Mouse (Mus musculus): ENCODE data around the gene Mfsd4b1. TPM values are rescaled to one million over a fixed set of nuclear protein-coding genes. Genes with fewer than 3 reads are reported as not detected.

Gene Mfsd4b1
- total and polyA plus RNA-seq, 3 experiments, result not detected

DNA sequence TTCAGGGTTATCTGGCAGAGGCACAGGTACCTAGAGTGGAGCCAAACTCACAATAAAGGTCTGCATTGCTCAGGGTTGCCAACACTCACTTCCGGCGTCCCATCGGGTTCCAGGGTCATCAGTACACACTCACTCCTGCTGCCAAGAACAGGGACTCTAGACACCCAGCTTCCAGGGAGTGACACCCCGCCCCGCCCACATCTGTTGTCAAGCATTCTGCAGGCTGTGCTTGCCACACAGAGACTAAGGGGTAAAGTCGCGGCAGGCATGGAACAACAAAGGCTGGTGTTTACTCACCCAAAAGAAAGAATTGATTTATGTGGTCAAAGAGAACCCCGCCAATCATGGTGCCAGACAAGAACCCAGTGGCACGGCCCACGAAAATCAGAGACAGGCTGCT is 18.1 kb downstream of the Mfsd4b1 start:
- H3K4me1 ChIP-seq (ENCODE audit: control insufficient read depth in 1 of 2, insufficient read depth in 2 of 2, low read length in 2 of 2), result no peaks in the 10 kb centered on the region
- H3K4me3 ChIP-seq (ENCODE audit: control insufficient read depth in 1 of 2, insufficient read depth in 1 of 2, low read depth in 2 of 2, low read length in 2 of 2), result no peak overlapping the region

DNA sequence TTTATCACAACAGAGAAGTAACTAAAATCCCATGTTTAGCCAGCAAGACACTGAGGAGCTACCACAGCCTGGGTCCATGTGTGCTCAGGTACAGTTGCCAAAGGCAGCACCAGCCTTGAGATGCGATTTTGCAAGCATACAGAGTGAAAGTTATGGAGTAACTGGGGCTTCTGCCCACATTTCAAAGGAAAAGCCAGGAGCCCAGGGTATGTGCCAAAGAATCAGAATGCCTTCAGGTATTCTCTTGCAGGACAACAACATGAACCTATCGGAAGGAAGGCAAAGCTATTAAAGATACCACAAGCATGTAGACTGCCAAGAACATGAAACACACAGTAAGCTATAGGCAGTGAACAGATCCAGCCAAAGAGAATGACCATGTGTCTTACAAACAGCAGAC is 24.3 kb downstream of the Mfsd4b1 start:
- H3K27me3 ChIP-seq (ENCODE audit: control insufficient read depth in 1 of 2, insufficient read depth in 2 of 2, low read length in 2 of 2), result no peaks in the 10 kb centered on the region
- H3K9ac ChIP-seq (ENCODE audit: control insufficient read depth, low read depth, low read length, poor library complexity, severe bottlenecking), result no peak overlapping the region
- no peaks in the 10 kb centered on the region for H3K79me2 ChIP-seq (ENCODE audit: control insufficient read depth, insufficient read depth, low read length, poor library complexity)
- no peaks in the 10 kb centered on the region for H3K9me3 ChIP-seq (replicated peaks; ENCODE audit: insufficient read depth, low read length)
- no peaks in the 10 kb centered on the region for H3K36me3 ChIP-seq (ENCODE audit: control insufficient read depth in 1 of 2, insufficient read depth in 2 of 2, low read length in 2 of 2)
- H3K27ac ChIP-seq (ENCODE audit: control insufficient read depth, low read depth, low read length), result no peak overlapping the region
- no peak for TF ChIP-seq POLR2AphosphoS5 (IDR thresholded peaks at IDR 0.05; ENCODE audit: borderline replicate concordance, low read depth, low read length)
- no peak for TF ChIP-seq RAD21 (IDR thresholded peaks at IDR 0.05; ENCODE audit: low read depth, low read length)
- TF ChIP-seq MYC (IDR thresholded peaks at IDR 0.05; ENCODE audit: low read depth, low read length), result no peak
- no peak for TF ChIP-seq USF2 (IDR thresholded peaks at IDR 0.05; ENCODE audit: borderline replicate concordance in 1 of 2, insufficient read depth in 1 of 2, low read depth in 1 of 2, low read length in 2 of 2)
- TF ChIP-seq MEF2A (IDR thresholded peaks at IDR 0.05; ENCODE audit: extremely low read depth, insufficient replicate concordance, low read depth, low read length, poor library complexity, severe bottlenecking), result no peak
- no peak for TF ChIP-seq MYB (IDR thresholded peaks at IDR 0.05; ENCODE audit: low read depth, low read length)
- TF ChIP-seq NRF1 (IDR thresholded peaks at IDR 0.05; ENCODE audit: insufficient read depth, low read depth, low read length, poor library complexity, severe bottlenecking), result no peak
- TF ChIP-seq RCOR1 (IDR thresholded peaks at IDR 0.05; ENCODE audit: low read depth, low read length), result no peak
- TF ChIP-seq TAL1 (IDR thresholded peaks at IDR 0.05; ENCODE audit: low read length), result no peak
- TF ChIP-seq BHLHE40 (IDR thresholded peaks at IDR 0.05; ENCODE audit: borderline replicate concordance, low read depth, low read length), result no peak
- no peak for TF ChIP-seq CHD1 (IDR thresholded peaks at IDR 0.05; ENCODE audit: low read depth, low read length)
- no peak for TF ChIP-seq MAZ (IDR thresholded peaks at IDR 0.05; ENCODE audit: low read depth, low read length)
- TF ChIP-seq ZMIZ1 (IDR thresholded peaks at IDR 0.05; ENCODE audit: low read depth, low read length), result no peak
- TF ChIP-seq TCF12 (IDR thresholded peaks at IDR 0.05; ENCODE audit: low read depth, low read length), result no peak
- H3K4me1 ChIP-seq (ENCODE audit: control insufficient read depth in 1 of 2, insufficient read depth in 2 of 2, low read length in 2 of 2), result no peaks in the 10 kb centered on the region
- H3K4me3 ChIP-seq (ENCODE audit: control insufficient read depth in 1 of 2, insufficient read depth in 1 of 2, low read depth in 2 of 2, low read length in 2 of 2), result no peak overlapping the region
- DNase-seq (ENCODE audit: low read depth, low spot score), result no peak

More for the DNA sequence above, 18.1 kb downstream of the Mfsd4b1 start:
- H3K9ac ChIP-seq (ENCODE audit: control insufficient read depth, low read depth, low read length, poor library complexity, severe bottlenecking), result no peak overlapping the region
- H3K27me3 ChIP-seq (ENCODE audit: control insufficient read depth in 1 of 2, insufficient read depth in 2 of 2, low read length in 2 of 2), result no peaks in the 10 kb centered on the region
- no peaks in the 10 kb centered on the region for H3K79me2 ChIP-seq (ENCODE audit: control insufficient read depth, insufficient read depth, low read length, poor library complexity)
- TF ChIP-seq SIN3A (IDR thresholded peaks at IDR 0.05; ENCODE audit: low read length), result no peak
- TF ChIP-seq TBP (IDR thresholded peaks at IDR 0.05; ENCODE audit: low read depth, low read length), result no peak
- no peak for TF ChIP-seq TCF12 (IDR thresholded peaks at IDR 0.05; ENCODE audit: low read depth, low read length)
- TF ChIP-seq POLR2AphosphoS2 (IDR thresholded peaks at IDR 0.05; ENCODE audit: low read length), result no peak
- no peak for TF ChIP-seq ZNF384 (IDR thresholded peaks at IDR 0.05; ENCODE audit: low read depth, low read length)
- no peak for TF ChIP-seq ZC3H11A (IDR thresholded peaks at IDR 0.05; ENCODE audit: low read depth, low read length)
- TF ChIP-seq ETS1 (IDR thresholded peaks at IDR 0.05; ENCODE audit: low read depth, low read length), result no peak
- no peak for TF ChIP-seq KAT2A (conservative IDR thresholded peaks at IDR 0.05; ENCODE audit: low read depth, low read length)
- TF ChIP-seq ZKSCAN1 (IDR thresholded peaks at IDR 0.05; ENCODE audit: low read depth, low read length), result no peak
- H3K27ac ChIP-seq (ENCODE audit: control insufficient read depth, low read depth, low read length), result no peak overlapping the region
- H3K9me3 ChIP-seq (replicated peaks; ENCODE audit: insufficient read depth, low read length), result no peaks in the 10 kb centered on the region
- no peaks in the 10 kb centered on the region for H3K36me3 ChIP-seq (ENCODE audit: control insufficient read depth in 1 of 2, insufficient read depth in 2 of 2, low read length in 2 of 2)
- DNase-seq (ENCODE audit: low read depth, low spot score), result no peak
